Comparison of ENCODE assay signal across 8 mouse cellular contexts in genomic region chr19:54756681-54757257, GRCm38 (mm10).
A peak's percentile ranks its signal among the peaks of the same experiment; 100 is the strongest.
DNase-seq lines count a peak whose midpoint lies in the region; ATAC-seq lines count a peak whose summit lies in the region.

No protein-coding gene starts in this region.

- no peaks in the 10 kb centered on the region for H3K36me3 ChIP-seq in forebrain, embryonic 13.5 days (ENCODE audit: poor library complexity, severe bottlenecking)
- H3K36me3 ChIP-seq in forebrain, embryonic 12.5 days (replicated peaks): no peaks in the 10 kb centered on the region

- peak; percentile 40 for DNase-seq in Muller cell, postnatal 12 days (ENCODE audit: inconsistent ontology term)
- DNase-seq in frontal cortex, adult 2 months (ENCODE audit: extremely low spot score in 1 of 2, low spot score in 1 of 2): peak; percentile 44 to 70
- DNase-seq in left cerebral cortex, adult 9 months (ENCODE audit: low spot score in 2 of 2): peak; percentile 18 to 63
- no peak for DNase-seq in thymus, postnatal 0 days (ENCODE audit: low spot score)
- no peak for DNase-seq in gastrocnemius, postnatal 36 days
- DNase-seq in thymus, postnatal 36 days: no peak

- no peaks in the 10 kb centered on the region for H3K27me3 ChIP-seq in forebrain, embryonic 13.5 days
- no peaks in the 10 kb centered on the region for H3K27me3 ChIP-seq in forebrain, embryonic 12.5 days

- peaks cover 6% of the 10 kb centered on the region; the same call in 1 of the 2 replicates for H3K4me1 ChIP-seq in forebrain, embryonic 13.5 days
- no peaks in the 10 kb centered on the region for H3K4me1 ChIP-seq in forebrain, embryonic 12.5 days

- H3K4me2 ChIP-seq in forebrain, embryonic 13.5 days: no peak overlapping the region
- no peak overlapping the region for H3K4me2 ChIP-seq in forebrain, embryonic 12.5 days

- H3K9ac ChIP-seq in forebrain, embryonic 13.5 days: no peak overlapping the region
- H3K9ac ChIP-seq in forebrain, embryonic 12.5 days: no peak overlapping the region

- ATAC-seq in forebrain, embryonic 13.5 days: peak; percentile 59; the same call in 1 of the 2 replicates
- no peak for ATAC-seq in forebrain, embryonic 12.5 days (ENCODE audit: low FRiP score)

- no peaks in the 10 kb centered on the region for H3K9me3 ChIP-seq in forebrain, embryonic 13.5 days (replicated peaks)
- no peaks in the 10 kb centered on the region for H3K9me3 ChIP-seq in forebrain, embryonic 12.5 days

- no peak overlapping the region for H3K27ac ChIP-seq in forebrain, embryonic 13.5 days
- H3K27ac ChIP-seq in forebrain, embryonic 12.5 days: no peak overlapping the region

- WGBS in forebrain, embryonic 13.5 days: 54% methylated on average over 8 of the region's 8 CpGs
- 61% methylated on average over 8 of the region's 8 CpGs for WGBS in forebrain, embryonic 12.5 days

- no peak overlapping the region for H3K4me3 ChIP-seq in forebrain, embryonic 13.5 days
- H3K4me3 ChIP-seq in forebrain, embryonic 12.5 days (replicated peaks): no peak overlapping the region

- intact Hi-C loops in gastrocnemius, postnatal 36 days (cut with DNase I): no loop called here

Comparison
In these comparisons a context has a peak if more than half of its experiments do, and no peak if none do; other contexts are left out.
1. DNase-seq: peak in Muller cell, postnatal 12 days (single experiment), frontal cortex, adult 2 months (2 of 2) and left cerebral cortex, adult 9 months (2 of 2); none in thymus, postnatal 0 days (single experiment), gastrocnemius, postnatal 36 days (0 of 2) and thymus, postnatal 36 days (0 of 2).